Mouse (Mus musculus) neural tube, embryonic 11.5 days (tissue): ENCODE measurements at regions not wholly inside any gene's neighbourhood (a gene's known extent, or its start where the extent isn't known, plus 50 kb on each side); places are given as distances from the start of the nearest gene placed in this dataset.
"Not testable (repeated sequence)": the region's sequence is repeated elsewhere in the genome, so short reads cannot be mapped to it uniquely, and the experiment has no call there.

ENCODE experiments used
- ATAC-seq: fragments of 200-750 bp; cut with Nextera tagmentation; 2 replicates; pipeline ENCODE4 v1.8.0; 2017; ENCODE audit warnings: moderate number of reproducible peaks, mild to moderate bottlenecking, moderate TSS enrichment, moderate library complexity; ENCODE audit not compliant: insufficient read depth, low FRiP score, low TSS enrichment
- DNase-seq: peaks from one replicate; pipeline ENCODE4 v3.0.0-alpha.2; 2015; ENCODE audit warnings: low spot score
- H3K27ac ChIP-seq: fragments of 300-500 bp; sonication (generic); 2 replicates; pipeline ENCODE4 v1.5.1; 2014; ENCODE audit warnings: low read depth, mild to moderate bottlenecking, low read length
- H3K27me3 ChIP-seq: fragments of 300-500 bp; sonication (generic); 2 replicates; pipeline ENCODE4 v1.6.1; 2014; ENCODE audit warnings: mild to moderate bottlenecking, low read length, mixed read lengths; ENCODE audit not compliant: control insufficient read depth, insufficient read depth
- H3K36me3 ChIP-seq: fragments of 300-500 bp; sonication (generic); 2 replicates; pipeline ENCODE4 v1.6.1; 2014; ENCODE audit warnings: mild to moderate bottlenecking, low read length, moderate library complexity, mixed read lengths; ENCODE audit not compliant: control insufficient read depth, insufficient read depth
- H3K4me1 ChIP-seq: fragments of 300-500 bp; sonication (generic); 2 replicates; pipeline ENCODE4 v1.6.1; 2014; ENCODE audit warnings: low read length, mixed read lengths; ENCODE audit not compliant: control insufficient read depth, insufficient read depth
- H3K4me2 ChIP-seq: fragments of 300-500 bp; sonication (generic); 2 replicates; pipeline ENCODE4 v1.6.1; 2014; ENCODE audit warnings: low read depth, mild to moderate bottlenecking, moderate library complexity
- H3K4me3 ChIP-seq: fragments of 300-500 bp; sonication (generic); 2 replicates; pipeline ENCODE4 v1.5.1; 2014; ENCODE audit warnings: low read depth, low read length
- H3K9ac ChIP-seq: fragments of 300-500 bp; sonication (generic); 2 replicates; pipeline ENCODE4 v1.6.1; 2014; ENCODE audit warnings: mild to moderate bottlenecking, low read length
- H3K9me3 ChIP-seq: fragments of 300-500 bp; sonication (generic); 2 replicates; pipeline ENCODE4 v1.6.1; 2016; ENCODE audit warnings: low read length; ENCODE audit not compliant: control insufficient read depth
- WGBS: fragments of 180-500 bp; shearing (Covaris S2); extraction: QIAGEN DNeasy Blood & Tissue Kit; methylation state at CpG from one replicate; pipeline ENCODE4 v1.1.7; 2014; 5-methylcytosine and 5-hydroxymethylcytosine counted together

- H3K4me1 ChIP-seq, result no peaks in the 10 kb centered on the region
- no peaks in the 10 kb centered on the region for H3K36me3 ChIP-seq
- DNase-seq, result no peak
- no peak overlapping the region for H3K27ac ChIP-seq
- 91% methylated on average over 7 of the region's 7 CpGs for WGBS
- H3K27me3 ChIP-seq, result no peaks in the 10 kb centered on the region
- H3K4me2 ChIP-seq, result no peak overlapping the region
- ATAC-seq, result no peak
- H3K9ac ChIP-seq, result no peak overlapping the region
- H3K9me3 ChIP-seq, result no peaks in the 10 kb centered on the region
- H3K4me3 ChIP-seq, result no peak overlapping the region
These were observed 159.0 kb upstream of the A430005L14Rik start for GRCm38 (mm10) chr4:153798061-153798460.

DNA sequence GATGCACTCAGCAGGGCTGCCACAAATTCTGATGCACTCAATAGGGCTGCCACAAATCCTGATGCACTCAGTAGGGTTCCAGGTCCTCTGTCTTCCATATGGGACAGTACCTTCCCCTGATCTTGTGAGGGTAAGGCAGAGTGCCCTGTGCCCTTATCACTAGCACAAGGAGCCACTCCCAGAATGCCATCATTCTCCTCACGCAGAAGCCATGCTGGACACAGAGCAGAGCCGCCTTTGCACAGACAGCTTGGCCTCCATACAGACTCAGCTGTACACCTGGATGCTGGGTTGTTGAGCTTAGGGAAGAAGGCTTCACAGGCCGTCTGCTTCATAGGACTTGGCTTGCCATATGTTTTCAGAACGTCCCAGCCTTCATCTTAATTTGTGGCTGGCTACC lies 151.3 kb upstream of the A430005L14Rik start:
- DNase-seq, result no peak
- 31% methylated on average over 4 of the region's 4 CpGs for WGBS
- Histone ChIP-seq H3K9me3 (no peaks in the 10 kb centered on the region), H3K27ac (no peak overlapping the region), H3K4me2 (peak overlapping the region; percentile 28; the same call in 1 of the 2 replicates), H3K4me1 (peaks cover 10% of the 10 kb centered on the region), H3K9ac (peak overlapping the region; percentile 14; the same call in 1 of the 2 replicates), H3K36me3 (no peaks in the 10 kb centered on the region), H3K4me3 (no peak overlapping the region), H3K27me3 (no peaks in the 10 kb centered on the region)
- ATAC-seq, result no peak

- Histone ChIP-seq H3K27me3 (no peaks in the 10 kb centered on the region), H3K4me1 (peaks cover 10% of the 10 kb centered on the region), H3K36me3 (no peaks in the 10 kb centered on the region), H3K27ac (peak overlapping the region; percentile 46; the same call in 1 of the 2 replicates), H3K4me3 (no peak overlapping the region), H3K9ac (peak overlapping the region; percentile 14; the same call in 1 of the 2 replicates), H3K4me2 (peak overlapping the region; percentile 28), H3K9me3 (no peaks in the 10 kb centered on the region)
- 6% methylated on average over 10 of the region's 10 CpGs for WGBS
- ATAC-seq, result peak; percentile 59
- DNase-seq, result peak; percentile 63
These were observed 150.8 kb upstream of the A430005L14Rik start for GRCm38 (mm10) chr4:153806180-153806692.

GRCm38 (mm10) chr4:153806820-153807436 lies 150.1 kb upstream of the A430005L14Rik start:
- H3K4me3 ChIP-seq, result no peak overlapping the region

GRCm38 (mm10) chr4:153812866-153813265 lies 144.2 kb upstream of the A430005L14Rik start:
- Histone ChIP-seq H3K9me3 (no peaks in the 10 kb centered on the region), H3K4me2 (no peak overlapping the region), H3K36me3 (no peaks in the 10 kb centered on the region), H3K27ac (no peak overlapping the region), H3K4me1 (no peaks in the 10 kb centered on the region), H3K4me3 (no peak overlapping the region), H3K9ac (no peak overlapping the region), H3K27me3 (no peaks in the 10 kb centered on the region)
- no peak for DNase-seq
- ATAC-seq, result no peak
- WGBS, result 94% methylated on average over 9 of the region's 9 CpGs

More at GRCm38 (mm10) chr4:153806820-153807436, 150.1 kb upstream of the A430005L14Rik start:
- Histone ChIP-seq H3K9ac (no peak overlapping the region), H3K27ac (no peak overlapping the region; the same call in 1 of the 2 replicates), H3K9me3 (no peaks in the 10 kb centered on the region), H3K4me2 (peak overlapping the region; percentile 28; the same call in 1 of the 2 replicates), H3K36me3 (no peaks in the 10 kb centered on the region), H3K4me1 (peaks cover 10% of the 10 kb centered on the region), H3K27me3 (no peaks in the 10 kb centered on the region)
- WGBS, result 34% methylated on average over 10 of the region's 10 CpGs
- ATAC-seq (peak; percentile 22; the same call in 1 of the 2 replicates), DNase-seq (peak; percentile 63)

- Histone ChIP-seq H3K4me1 (no peaks in the 10 kb centered on the region), H3K36me3 (no peaks in the 10 kb centered on the region), H3K9me3 (no peaks in the 10 kb centered on the region), H3K4me2 (no peak overlapping the region), H3K27me3 (no peaks in the 10 kb centered on the region), H3K27ac (no peak overlapping the region), H3K9ac (no peak overlapping the region), H3K4me3 (no peak overlapping the region)
- ATAC-seq (peak; percentile 35; the same call in 1 of the 2 replicates), DNase-seq (peak; percentile 65)
- 46% methylated on average over 9 of the region's 9 CpGs for WGBS
These were observed 129.1 kb upstream of the A430005L14Rik start for GRCm38 (mm10) chr4:153827914-153828313.

DNA sequence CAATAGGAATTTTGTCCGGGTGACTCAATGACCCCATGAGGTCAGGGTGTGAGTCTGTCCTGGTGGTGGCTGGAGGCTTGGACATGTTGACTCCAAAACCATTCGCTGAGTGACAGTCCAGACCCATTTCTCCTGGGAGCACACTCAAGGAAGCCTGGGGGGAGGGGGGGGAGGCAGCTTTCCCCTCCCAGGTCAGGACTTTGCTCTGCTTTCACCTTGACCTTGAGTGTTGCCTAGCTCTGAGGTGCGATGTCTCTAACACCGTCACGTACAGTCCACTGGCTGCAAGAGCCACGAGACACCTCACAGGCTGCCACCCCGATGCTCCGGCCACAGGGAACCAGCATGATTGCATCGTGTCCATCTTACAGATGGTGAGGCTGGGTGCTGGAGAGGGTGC lies 127.3 kb upstream of the A430005L14Rik start:
- Histone ChIP-seq H3K36me3 (no peaks in the 10 kb centered on the region), H3K9me3 (no peaks in the 10 kb centered on the region), H3K4me2 (no peak overlapping the region), H3K4me3 (no peak overlapping the region), H3K27ac (no peak overlapping the region), H3K4me1 (no peaks in the 10 kb centered on the region), H3K27me3 (no peaks in the 10 kb centered on the region), H3K9ac (no peak overlapping the region)
- ATAC-seq (no peak), DNase-seq (no peak)
- WGBS, result 94% methylated on average over 9 of the region's 9 CpGs

GRCm38 (mm10) chr4:153830491-153830890 lies 126.5 kb upstream of the A430005L14Rik start:
- H3K4me1 ChIP-seq, result no peaks in the 10 kb centered on the region
- no peak overlapping the region for H3K27ac ChIP-seq
- DNase-seq, result no peak
- H3K4me2 ChIP-seq, result no peak overlapping the region
- no peaks in the 10 kb centered on the region for H3K9me3 ChIP-seq
- WGBS, result 91% methylated on average over 5 of the region's 5 CpGs
- no peak overlapping the region for H3K4me3 ChIP-seq
- ATAC-seq, result no peak
- H3K9ac ChIP-seq, result no peak overlapping the region
- H3K36me3 ChIP-seq, result no peaks in the 10 kb centered on the region
- H3K27me3 ChIP-seq, result no peaks in the 10 kb centered on the region

DNA sequence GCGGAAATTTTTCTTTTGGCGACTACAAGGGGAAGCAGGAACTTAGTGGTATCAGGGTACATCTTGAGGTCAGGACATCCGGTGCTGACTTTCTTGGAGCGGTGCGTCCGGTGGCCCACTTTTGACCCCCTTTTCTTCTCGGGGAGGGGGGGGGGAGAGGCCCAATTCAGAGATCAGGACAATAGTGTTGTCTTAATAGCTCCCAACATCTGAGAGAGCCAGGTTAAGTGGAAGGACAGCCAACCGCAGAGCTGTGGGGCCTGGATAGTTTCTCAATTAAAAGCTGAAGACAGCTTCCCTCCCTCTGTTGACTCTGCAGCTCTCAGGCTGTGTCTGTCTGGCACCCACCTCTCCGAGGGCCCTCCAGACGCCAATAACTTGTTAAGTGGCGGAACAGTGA lies 125.8 kb upstream of the A430005L14Rik start:
- H3K36me3 ChIP-seq, H3K4me1 ChIP-seq, H3K9me3 ChIP-seq, H3K9ac ChIP-seq, DNase-seq, H3K27me3 ChIP-seq, H3K4me3 ChIP-seq, H3K4me2 ChIP-seq, H3K27ac ChIP-seq, ATAC-seq: not testable (repeated sequence)
- 91% methylated on average over 11 of the region's 11 CpGs for WGBS
